Mouse (Mus musculus): ENCODE measurements around the gene Plppr5. TPM values are rescaled to one million over a fixed set of nuclear protein-coding genes. Genes with fewer than 3 reads are reported as not detected.

Gene Plppr5
- total and polyA plus RNA-seq, 3 experiments, result not detected

- Histone ChIP-seq H3K9me3 (replicated peaks; ENCODE audit: insufficient read depth, low read length) (no peaks in the 10 kb centered on the region), H3K4me1 (ENCODE audit: control insufficient read depth in 1 of 2, insufficient read depth in 2 of 2, low read length in 2 of 2) (no peaks in the 10 kb centered on the region), H3K79me2 (ENCODE audit: control insufficient read depth, insufficient read depth, low read length, poor library complexity) (no peaks in the 10 kb centered on the region), H3K4me3 (ENCODE audit: control insufficient read depth in 1 of 2, insufficient read depth in 1 of 2, low read depth in 2 of 2, low read length in 2 of 2) (no peak overlapping the region), H3K9ac (ENCODE audit: control insufficient read depth, low read depth, low read length, poor library complexity, severe bottlenecking) (no peak overlapping the region), H3K27me3 (ENCODE audit: control insufficient read depth in 1 of 2, insufficient read depth in 2 of 2, low read length in 2 of 2) (no peaks in the 10 kb centered on the region), H3K27ac (ENCODE audit: control insufficient read depth, low read depth, low read length) (no peak overlapping the region), H3K36me3 (ENCODE audit: control insufficient read depth in 1 of 2, insufficient read depth in 2 of 2, low read length in 2 of 2) (no peaks in the 10 kb centered on the region)
- DNase-seq (ENCODE audit: low read depth, low spot score), result no peak
- TF ChIP-seq ZNF384 (IDR thresholded peaks at IDR 0.05; ENCODE audit: low read depth, low read length) (no peak), ELF1 (IDR thresholded peaks at IDR 0.05; ENCODE audit: low read depth, low read length) (no peak), E2F4 (IDR thresholded peaks at IDR 0.05; ENCODE audit: borderline replicate concordance, low read depth, low read length) (no peak), NELFE (IDR thresholded peaks at IDR 0.05; ENCODE audit: low read depth, low read length) (no peak), MYC (IDR thresholded peaks at IDR 0.05; ENCODE audit: low read depth, low read length) (no peak), ZC3H11A (IDR thresholded peaks at IDR 0.05; ENCODE audit: low read depth, low read length) (no peak), BHLHE40 (IDR thresholded peaks at IDR 0.05; ENCODE audit: borderline replicate concordance, low read depth, low read length) (no peak), USF1 (IDR thresholded peaks at IDR 0.05; ENCODE audit: low read depth, low read length) (no peak), UBTF (IDR thresholded peaks at IDR 0.05; ENCODE audit: borderline replicate concordance, insufficient read depth, low read depth, low read length) (no peak), RAD21 (IDR thresholded peaks at IDR 0.05; ENCODE audit: low read depth, low read length) (no peak), MAX (IDR thresholded peaks at IDR 0.05; ENCODE audit: low read length) (no peak)
Measured at GRCm38 (mm10) chr3:117724521-117724920, 149.9 kb downstream of the Plppr5 start.

- DNase-seq (ENCODE audit: low read depth, low spot score), result no peak
- no peak overlapping the region for H3K4me3 ChIP-seq (ENCODE audit: control insufficient read depth in 1 of 2, insufficient read depth in 1 of 2, low read depth in 2 of 2, low read length in 2 of 2)
- no peak for TF ChIP-seq ZKSCAN1 (IDR thresholded peaks at IDR 0.05; ENCODE audit: low read depth, low read length)
- TF ChIP-seq POLR2AphosphoS5 (IDR thresholded peaks at IDR 0.05; ENCODE audit: borderline replicate concordance, low read depth, low read length), result no peak
- no peak for TF ChIP-seq ZC3H11A (IDR thresholded peaks at IDR 0.05; ENCODE audit: low read depth, low read length)
- TF ChIP-seq SMC3 (IDR thresholded peaks at IDR 0.05; ENCODE audit: low read depth, low read length), result no peak
- TF ChIP-seq GATA1 (IDR thresholded peaks at IDR 0.05; ENCODE audit: low read depth, low read length), result no peak
- no peak for TF ChIP-seq ETS1 (IDR thresholded peaks at IDR 0.05; ENCODE audit: low read depth, low read length)
- no peak for TF ChIP-seq CHD2 (IDR thresholded peaks at IDR 0.05; ENCODE audit: low read length)
- TF ChIP-seq HCFC1 (IDR thresholded peaks at IDR 0.05; ENCODE audit: low read depth, low read length), result no peak
- TF ChIP-seq CHD1 (IDR thresholded peaks at IDR 0.05; ENCODE audit: low read depth, low read length), result no peak
Measured at GRCm38 (mm10) chr3:117725501-117725900, 150.9 kb downstream of the Plppr5 start.

More at GRCm38 (mm10) chr3:117725501-117725900, 150.9 kb downstream of the Plppr5 start:
- Histone ChIP-seq H3K4me1 (ENCODE audit: control insufficient read depth in 1 of 2, insufficient read depth in 2 of 2, low read length in 2 of 2) (no peaks in the 10 kb centered on the region), H3K9me3 (replicated peaks; ENCODE audit: insufficient read depth, low read length) (no peaks in the 10 kb centered on the region), H3K27me3 (ENCODE audit: control insufficient read depth in 1 of 2, insufficient read depth in 2 of 2, low read length in 2 of 2) (no peaks in the 10 kb centered on the region), H3K27ac (ENCODE audit: control insufficient read depth, low read depth, low read length) (no peak overlapping the region), H3K79me2 (ENCODE audit: control insufficient read depth, insufficient read depth, low read length, poor library complexity) (no peaks in the 10 kb centered on the region), H3K36me3 (ENCODE audit: control insufficient read depth in 1 of 2, insufficient read depth in 2 of 2, low read length in 2 of 2) (no peaks in the 10 kb centered on the region), H3K9ac (ENCODE audit: control insufficient read depth, low read depth, low read length, poor library complexity, severe bottlenecking) (no peak overlapping the region)

Data from MEL (cell line).